Mouse (Mus musculus) lung, adult 2 months (tissue): ENCODE results near the gene Abcg5.

Experiments used
- CTCF ChIP-seq: fragments of 200-500 bp; IDR thresholded peaks from 2 replicates; pipeline ENCODE4 v1.5.1; 2011; ENCODE audit warnings: mild to moderate bottlenecking, low read length, control low read depth; ENCODE audit not compliant: insufficient read depth
- POLR2A ChIP-seq: fragments of 200-500 bp; IDR thresholded peaks from 2 replicates; pipeline ENCODE4 v1.6.1; 2011; ENCODE audit warnings: low read depth, mild to moderate bottlenecking, control low read depth, low read length, borderline replicate concordance; ENCODE audit errors: extremely low read depth

GRCm38 (mm10) chr17:84644292-84645050, 38.3 kb downstream of the Abcg5 start:
- no peak for TF ChIP-seq CTCF
- no peak for TF ChIP-seq POLR2A
